Mouse (Mus musculus) ES-E14 (cell line): ENCODE results near the gene Nrros. TPM values are rescaled to one million over a fixed set of nuclear protein-coding genes. Genes with fewer than 3 reads are reported as not detected.
A peak's percentile ranks its signal among the peaks of the same experiment; 100 is the strongest.

Source experiments
- DNase-seq: peaks from one replicate; pipeline ENCODE4 v3.0.0-alpha.2; 2013; ENCODE audit warnings: low read depth, low spot score
- H3K27ac ChIP-seq: 2 replicates; pipeline ENCODE4 v1.5.1; 2012; ENCODE audit warnings: low read depth, mild to moderate bottlenecking, low read length, moderate library complexity, mixed read lengths; ENCODE audit not compliant: poor library complexity, insufficient read depth, severe bottlenecking
- H3K36me3 ChIP-seq: 2 replicates; pipeline ENCODE4 v1.6.1; 2012; ENCODE audit warnings: mild to moderate bottlenecking, low read length, moderate library complexity, mixed read lengths; ENCODE audit not compliant: control insufficient read depth, poor library complexity, insufficient read depth, severe bottlenecking
- H3K4me1 ChIP-seq, 2 experiments: fragments of 150-350 bp in 1 of 2; sonication (generic) in 1 of 2; 2 replicates each; pipeline ENCODE4 v1.6.1; 2012; ENCODE audit warnings: low read length in 2 of 2, mild to moderate bottlenecking in 1 of 2, mixed read lengths in 1 of 2; ENCODE audit not compliant: control insufficient read depth in 2 of 2, insufficient read depth in 2 of 2, poor library complexity in 1 of 2
- H3K4me3 ChIP-seq, 2 experiments: fragments of 150-350 bp in 1 of 2; sonication (generic) in 1 of 2; 2 replicates each; pipeline ENCODE4 v1.5.1; 2012; ENCODE audit warnings: low read length in 2 of 2, low read depth in 1 of 2, mild to moderate bottlenecking in 1 of 2, mixed read lengths in 1 of 2; ENCODE audit not compliant: insufficient read depth in 1 of 2, poor library complexity in 1 of 2, severe bottlenecking in 1 of 2
- H3K9ac ChIP-seq: 2 replicates; pipeline ENCODE4 v1.6.1; 2012; ENCODE audit warnings: low read depth, mild to moderate bottlenecking, low read length, mixed read lengths; ENCODE audit not compliant: poor library complexity, insufficient read depth, severe bottlenecking
- H3K9me3 ChIP-seq: fragments of 150-350 bp; sonication (generic); 2 replicates; pipeline ENCODE4 v1.6.1; 2012; ENCODE audit warnings: low read depth, mild to moderate bottlenecking, low read length; ENCODE audit not compliant: control insufficient read depth, insufficient read depth
- CHD2 ChIP-seq: IDR thresholded peaks from 2 replicates; pipeline ENCODE4 v1.6.1; 2014; ENCODE audit warnings: mild to moderate bottlenecking, low read depth, low read length, inconsistent platforms
- HCFC1 ChIP-seq: IDR thresholded peaks from 2 replicates; pipeline ENCODE4 v1.6.1; 2012; ENCODE audit warnings: low read length, inconsistent platforms, borderline replicate concordance; ENCODE audit not compliant: insufficient read depth
- MAFK ChIP-seq: IDR thresholded peaks from 2 replicates; pipeline ENCODE4 v1.6.1; 2014; ENCODE audit warnings: mild to moderate bottlenecking, low read depth, low read length, inconsistent platforms; ENCODE audit not compliant: insufficient read depth
- ZC3H11A ChIP-seq: IDR thresholded peaks from 2 replicates; pipeline ENCODE4 v1.6.1; 2012; ENCODE audit warnings: low read depth, mild to moderate bottlenecking, inconsistent platforms, low read length, borderline replicate concordance
- ZNF384 ChIP-seq: IDR thresholded peaks from 2 replicates; pipeline ENCODE4 v1.6.1; 2012; ENCODE audit warnings: low read depth, low read length, inconsistent platforms
- in situ Hi-C, 2 experiments: fragments of 600-800 bp; cut with MboI; formaldehyde crosslinking; loops; one replicate each; pipeline ENCODE4 v1.15.1; 2025; ENCODE audit warnings: low sequenced_read_pairs in 2 of 2, inconsistent platforms in 1 of 2; ENCODE audit not compliant: unreplicated experiment in 2 of 2
- total RNA-seq: library from RNA; depleted of rRNA; stranded (reverse); fragments of 300-350 nt; gene quantifications from 2 replicates; pipeline ENCODE4 v1.2.3, GENCODE M21; 2012

Nrros gene
- total RNA-seq, 1 experiment, result 6.4 TPM

- H3K4me1 ChIP-seq, result peaks cover 6 to 20% of the 10 kb centered on the region in 2 experiments; a peak in 3 of 4 replicates
- H3K4me3 ChIP-seq, result no peak overlapping the region
- DNase-seq, result no peak
- no peak overlapping the region for H3K27ac ChIP-seq
- no peaks in the 10 kb centered on the region for H3K9me3 ChIP-seq
- H3K36me3 ChIP-seq, result no peaks in the 10 kb centered on the region; the same call in 1 of the 2 replicates
- TF ChIP-seq MAFK, result no peak
- no peak for TF ChIP-seq ZNF384
- no peak for TF ChIP-seq ZC3H11A
- no peak for TF ChIP-seq CHD2
- no peak for TF ChIP-seq HCFC1
- H3K9ac ChIP-seq, result no peak overlapping the region
- in situ Hi-C loops, result no loop called here
These were observed 38.3 kb downstream of the Nrros start for GRCm38 (mm10) chr16:32127046-32127445.

- Histone ChIP-seq H3K9ac (peak overlapping the region; percentile 59; the same call in 1 of the 2 replicates), H3K4me1 (peaks cover 4 to 17% of the 10 kb centered on the region in 2 experiments; a peak in 3 of 4 replicates), H3K9me3 (no peaks in the 10 kb centered on the region), H3K4me3 (peak overlapping the region; percentile 31 to 46; a peak in 3 of 4 replicates), H3K27ac (peak overlapping the region; percentile 68; the same call in 1 of the 2 replicates), H3K36me3 (no peaks in the 10 kb centered on the region)
- in situ Hi-C loops, result no loop called here
- no peak for DNase-seq
- TF ChIP-seq HCFC1 (peak; percentile 18; the same call in 1 of the 2 replicates), ZC3H11A (no peak)
These were observed 40.0 kb downstream of the Nrros start for GRCm38 (mm10) chr16:32125364-32125763.

DNA sequence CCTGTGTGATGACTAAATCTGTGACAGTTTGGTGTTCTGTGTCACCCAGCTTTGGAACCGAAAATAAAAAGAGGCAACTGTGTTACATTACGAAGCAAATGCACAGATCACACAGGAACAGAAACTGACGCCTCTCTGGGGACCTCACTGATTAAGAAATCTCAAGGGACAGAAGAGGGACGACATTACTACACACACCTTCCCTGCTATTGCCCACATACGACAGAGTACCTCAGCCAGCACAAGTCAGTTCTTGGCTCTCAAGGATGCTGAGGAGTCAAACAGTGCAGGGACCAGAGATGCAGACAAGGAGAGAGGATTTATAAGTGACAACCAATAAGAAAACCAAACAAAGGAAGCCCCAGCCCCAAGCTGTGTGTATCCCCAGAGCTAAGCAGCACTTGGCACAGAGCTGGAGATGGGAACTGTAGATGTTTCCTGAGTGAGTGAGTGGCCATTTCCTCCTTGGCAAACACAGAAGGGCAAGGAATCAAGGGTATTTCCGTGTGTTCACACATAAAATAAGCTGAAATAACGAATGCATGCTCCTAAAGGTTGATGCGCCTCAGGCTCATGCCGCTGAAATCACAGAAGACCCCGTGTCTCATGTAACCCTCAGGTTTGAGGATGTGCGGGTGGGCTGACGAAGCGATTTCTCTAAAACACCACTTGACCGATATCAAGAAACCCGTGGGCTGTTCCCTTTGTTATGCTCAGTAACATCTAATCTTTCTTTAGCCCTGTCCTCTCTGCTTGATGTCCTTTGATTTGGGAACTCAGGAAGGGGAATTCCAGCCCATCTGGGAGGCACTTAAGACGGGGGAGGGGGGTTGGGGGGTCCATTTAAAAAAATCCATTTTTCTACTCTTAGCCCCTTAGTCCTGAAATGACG lies 40.7 kb downstream of the Nrros start:
- Histone ChIP-seq H3K9me3 (no peaks in the 10 kb centered on the region), H3K9ac (peak overlapping the region; percentile 59), H3K27ac (peak overlapping the region; percentile 68), H3K4me1 (peaks cover 4 to 16% of the 10 kb centered on the region in 2 experiments; a peak in 3 of 4 replicates), H3K4me3 (peak overlapping the region; percentile 31 to 46), H3K36me3 (no peaks in the 10 kb centered on the region)
- 0 out of 2 replicates have a peak, but pooled peaks have one; percentile 2 for TF ChIP-seq HCFC1
- peak; percentile 75 for TF ChIP-seq MAFK
- TF ChIP-seq CHD2, result no peak
- in situ Hi-C loops, result no loop called here
- DNase-seq, result no peak

GRCm38 (mm10) chr16:32124020-32124419 lies 41.4 kb downstream of the Nrros start:
- no peak overlapping the region for H3K4me3 ChIP-seq
- peaks cover 2 to 13% of the 10 kb centered on the region in 2 experiments; a peak in 3 of 4 replicates for H3K4me1 ChIP-seq
- DNase-seq, result no peak
- no peaks in the 10 kb centered on the region for H3K9me3 ChIP-seq
- H3K36me3 ChIP-seq, result no peaks in the 10 kb centered on the region
- H3K27ac ChIP-seq, result peak overlapping the region; percentile 68; the same call in 1 of the 2 replicates
- in situ Hi-C loops, result no loop called here
- no peak overlapping the region for H3K9ac ChIP-seq
- TF ChIP-seq ZNF384 (no peak), CHD2 (no peak), MAFK (no peak), HCFC1 (no peak), ZC3H11A (no peak)
